Mouse (Mus musculus) megakaryocyte, embryonic 14.5 days (primary cell): ENCODE measurements around the gene Stab2.

Source experiments
- FLI1 ChIP-seq: IDR thresholded peaks from 2 replicates; pipeline ENCODE4 v1.6.1; 2012; ENCODE audit warnings: low read length, inconsistent platforms, mixed read lengths
- GATA1 ChIP-seq: IDR thresholded peaks from 3 replicates; pipeline ENCODE4 v1.6.1; 2012; ENCODE audit warnings: mixed read lengths, low read length, inconsistent platforms, borderline replicate concordance

GRCm38 (mm10) chr10:86821014-86821413 is 186.8 kb downstream of the Stab2 start:
- TF ChIP-seq GATA1 (no peak), FLI1 (no peak)
